Mouse (Mus musculus) left cerebral cortex, adult 2 months (tissue): ENCODE measurements at regions not wholly inside any gene's neighbourhood (a gene's known extent, or its start where the extent isn't known, plus 50 kb on each side); places are given as distances from the start of the nearest gene placed in this dataset.

Source experiments
- DNase-seq, 2 experiments: peaks; one replicate each; pipeline ENCODE4 v3.0.0; 2021 to 2022; ENCODE audit warnings: low spot score in 2 of 2, mixed read lengths in 1 of 2; ENCODE audit errors: extremely low spot score in 1 of 2
- H3K27ac ChIP-seq: fragments of 200-600 bp; 2 replicates; pipeline ENCODE4 v1.8.1; 2022
- H3K4me3 ChIP-seq: fragments of 200-600 bp; 2 replicates; pipeline ENCODE4 v1.8.1; 2022
- CTCF ChIP-seq: fragments of 200-600 bp; IDR thresholded peaks from 2 replicates; pipeline ENCODE4 v1.8.1; 2022; ENCODE audit warnings: antibody characterized with exemption, mild to moderate bottlenecking, moderate library complexity
- intact Hi-C: fragments of 180-260 bp; cut with DNase I; formaldehyde crosslinking; loops from one replicate; pipeline ENCODE4 v1.15.1; 2025

- DNase-seq = no peak
- intact Hi-C loops = no loop called here
Observed at GRCm38 (mm10) chr15:52964403-52964802, 920.3 kb upstream of the Gm7489 start.

GRCm38 (mm10) chr15:52967801-52968235, 916.9 kb upstream of the Gm7489 start:
- H3K27ac ChIP-seq = no peak overlapping the region
- H3K4me3 ChIP-seq = no peak overlapping the region
- intact Hi-C loops = no loop called here
- no peak for TF ChIP-seq CTCF
- no peak for DNase-seq

More at GRCm38 (mm10) chr15:52964403-52964802, 920.3 kb upstream of the Gm7489 start:
- H3K27ac ChIP-seq = no peak overlapping the region
- no peak overlapping the region for H3K4me3 ChIP-seq
- no peak for TF ChIP-seq CTCF

- no peak overlapping the region for H3K4me3 ChIP-seq
- intact Hi-C loops = no loop called here
- DNase-seq = no peak
- H3K27ac ChIP-seq = no peak overlapping the region
- no peak for TF ChIP-seq CTCF
Observed at GRCm38 (mm10) chr15:52982821-52983220, 901.9 kb upstream of the Gm7489 start.

GRCm38 (mm10) chr15:52990580-52990979, 894.1 kb upstream of the Gm7489 start:
- Histone ChIP-seq H3K27ac (no peak overlapping the region), H3K4me3 (no peak overlapping the region)
- DNase-seq = no peak
- TF ChIP-seq CTCF = no peak
- intact Hi-C loops = no loop called here

- H3K4me3 ChIP-seq = no peak overlapping the region
- no peak for DNase-seq
- H3K27ac ChIP-seq = peak overlapping the region; percentile 70
- intact Hi-C loops = no loop called here
- no peak for TF ChIP-seq CTCF
Observed at GRCm38 (mm10) chr15:52994351-52994750, 890.4 kb upstream of the Gm7489 start.

GRCm38 (mm10) chr15:52999200-52999599, 885.5 kb upstream of the Gm7489 start:
- H3K27ac ChIP-seq = peak overlapping the region; percentile 79
- no peak for DNase-seq
- intact Hi-C loops = no loop called here
- no peak for TF ChIP-seq CTCF
- no peak overlapping the region for H3K4me3 ChIP-seq

- Histone ChIP-seq H3K27ac (peak overlapping the region; percentile 79), H3K4me3 (no peak overlapping the region)
- no peak for DNase-seq
- no peak for TF ChIP-seq CTCF
- intact Hi-C loops = loop anchor here (5.0 kb wide), 1 partner anchor 108 kb away; no protein-coding TSS in a partner anchor
Observed at GRCm38 (mm10) chr15:52999776-53000175, 884.9 kb upstream of the Gm7489 start.

- DNase-seq = peak in 1 of 2 experiments; percentile 14
- H3K4me3 ChIP-seq = no peak overlapping the region
- H3K27ac ChIP-seq = peak overlapping the region; percentile 79
- intact Hi-C loops = loop anchor here (5.0 kb wide), 1 partner anchor 106 kb away; no protein-coding TSS in a partner anchor
- no peak for TF ChIP-seq CTCF
Observed at GRCm38 (mm10) chr15:53001429-53001828, 883.3 kb upstream of the Gm7489 start.

- no peak overlapping the region for H3K4me3 ChIP-seq
- H3K27ac ChIP-seq = peak overlapping the region; percentile 79
- TF ChIP-seq CTCF = no peak
- DNase-seq = no peak
- intact Hi-C loops = loop anchor here (5.0 kb wide), 1 partner anchor 105 kb away; no protein-coding TSS in a partner anchor
Observed at GRCm38 (mm10) chr15:53001964-53002363, 882.7 kb upstream of the Gm7489 start.

GRCm38 (mm10) chr15:53004078-53004477, 880.6 kb upstream of the Gm7489 start:
- Histone ChIP-seq H3K4me3 (no peak overlapping the region), H3K27ac (no peak overlapping the region)
- intact Hi-C loops = loop anchor here (5.0 kb wide), 1 partner anchor 103 kb away; no protein-coding TSS in a partner anchor
- TF ChIP-seq CTCF = no peak
- DNase-seq = no peak

GRCm38 (mm10) chr15:53006844-53007243, 877.9 kb upstream of the Gm7489 start:
- H3K27ac ChIP-seq = no peak overlapping the region
- TF ChIP-seq CTCF = no peak
- no peak for DNase-seq
- H3K4me3 ChIP-seq = no peak overlapping the region
- intact Hi-C loops = no loop called here

- no peak for DNase-seq
- intact Hi-C loops = no loop called here
- TF ChIP-seq CTCF = no peak
- Histone ChIP-seq H3K4me3 (no peak overlapping the region), H3K27ac (no peak overlapping the region)
Observed at GRCm38 (mm10) chr15:53009337-53009736, 875.4 kb upstream of the Gm7489 start.
